18 mouse cellular contexts compared by ENCODE assay signal in genomic region chr3:95623551-95623950, GRCm38 (mm10). TPM values are rescaled to one million over a fixed set of nuclear protein-coding genes. Genes with fewer than 3 reads are reported as not detected.
DNase-seq lines count a peak whose midpoint lies in the region; ATAC-seq and TF ChIP-seq lines count a peak whose summit lies in the region.
"Had no signal": no experiment of that assay in that cellular context is flagged by ENCODE, and none has a peak within 500 bp of the region (broad histone marks: within the 10 kb centered on the region; RNA-seq: fewer than 3 reads in every experiment).

No protein-coding gene starts in this region.

- 53% methylated on average over 2 of the region's 2 CpGs for WGBS in midbrain, embryonic 11.5 days
- 40% methylated on average over 2 of the region's 2 CpGs for WGBS in midbrain, embryonic 16.5 days
- WGBS in embryonic facial prominence, embryonic 10.5 days = 64% methylated on average over 2 of the region's 2 CpGs
- WGBS in limb, embryonic 14.5 days = 53% methylated on average over 2 of the region's 2 CpGs

- H3K4me2 ChIP-seq in midbrain, embryonic 11.5 days = no peak overlapping the region
- H3K4me2 ChIP-seq in midbrain, embryonic 16.5 days (ENCODE audit: low read length) = no peak overlapping the region
- H3K4me2 ChIP-seq in limb, embryonic 14.5 days (replicated peaks; ENCODE audit: low read depth, low read length, severe bottlenecking) = no peak overlapping the region

- H3K4me3 ChIP-seq in midbrain, embryonic 11.5 days (ENCODE audit: low read depth, low read length) = no peak overlapping the region
- H3K4me3 ChIP-seq in midbrain, embryonic 16.5 days (ENCODE audit: low read depth, low read length) = no peak overlapping the region
- H3K4me3 ChIP-seq in embryonic facial prominence, embryonic 10.5 days = no peak overlapping the region; the same call in 1 of the 2 replicates
- H3K4me3 ChIP-seq in limb, embryonic 14.5 days (replicated peaks; ENCODE audit: low read length) = no peak overlapping the region

- no peak for ATAC-seq in midbrain, embryonic 11.5 days (ENCODE audit: low FRiP score)
- no peak for ATAC-seq in midbrain, embryonic 16.5 days
- ATAC-seq in limb, embryonic 14.5 days (ENCODE audit: low FRiP score, low read depth) = no peak
- ATAC-seq: inflammation-experienced regulatory T-cells, adult 6 months had no signal

- H3K9ac ChIP-seq in midbrain, embryonic 11.5 days (ENCODE audit: low read length) = no peak overlapping the region
- no peak overlapping the region for H3K9ac ChIP-seq in midbrain, embryonic 16.5 days (ENCODE audit: low read depth, low read length)
- H3K9ac ChIP-seq in limb, embryonic 14.5 days (ENCODE audit: low read depth, low read length, severe bottlenecking) = no peak overlapping the region
- H3K9ac ChIP-seq: heart, embryonic 15.5 days had no signal

- H3K27ac ChIP-seq in midbrain, embryonic 11.5 days (ENCODE audit: low read depth, low read length) = no peak overlapping the region
- H3K27ac ChIP-seq in midbrain, embryonic 16.5 days (ENCODE audit: low read length) = no peak overlapping the region
- H3K27ac ChIP-seq in embryonic facial prominence, embryonic 10.5 days (replicated peaks) = peak overlapping the region; percentile 93
- H3K27ac ChIP-seq in limb, embryonic 14.5 days (replicated peaks; ENCODE audit: low read depth, low read length) = peak overlapping the region; percentile 72

- peaks cover 6% of the 10 kb centered on the region for H3K4me1 ChIP-seq in midbrain, embryonic 11.5 days (ENCODE audit: control insufficient read depth, insufficient read depth, low read length)
- H3K4me1 ChIP-seq in midbrain, embryonic 16.5 days (ENCODE audit: control insufficient read depth, insufficient read depth, low read length) = peaks cover 20% of the 10 kb centered on the region
- H3K4me1 ChIP-seq in embryonic facial prominence, embryonic 10.5 days = peaks cover 20% of the 10 kb centered on the region
- peaks cover 9% of the 10 kb centered on the region for H3K4me1 ChIP-seq in limb, embryonic 14.5 days (ENCODE audit: control insufficient read depth, insufficient read depth, low read length)

- peaks cover 11% of the 10 kb centered on the region; the same call in 1 of the 2 replicates for H3K36me3 ChIP-seq in midbrain, embryonic 11.5 days (ENCODE audit: control insufficient read depth, insufficient read depth, low read length)
- peaks cover 18% of the 10 kb centered on the region for H3K36me3 ChIP-seq in midbrain, embryonic 16.5 days (ENCODE audit: control insufficient read depth, insufficient read depth, low read length)
- peaks cover 46% of the 10 kb centered on the region for H3K36me3 ChIP-seq in embryonic facial prominence, embryonic 10.5 days (replicated peaks)
- H3K36me3 ChIP-seq in limb, embryonic 14.5 days (ENCODE audit: control insufficient read depth, insufficient read depth, low read length) = peaks cover 25% of the 10 kb centered on the region

- no peaks in the 10 kb centered on the region for H3K27me3 ChIP-seq in midbrain, embryonic 11.5 days (ENCODE audit: control insufficient read depth, insufficient read depth, low read length)
- no peaks in the 10 kb centered on the region for H3K27me3 ChIP-seq in midbrain, embryonic 16.5 days (ENCODE audit: control insufficient read depth, insufficient read depth, low read depth, low read length)
- H3K27me3 ChIP-seq in embryonic facial prominence, embryonic 10.5 days (replicated peaks; ENCODE audit: low read depth, poor library complexity, severe bottlenecking) = no peaks in the 10 kb centered on the region
- H3K27me3 ChIP-seq in limb, embryonic 14.5 days (ENCODE audit: control insufficient read depth, insufficient read depth, low read length) = no peaks in the 10 kb centered on the region
- H3K27me3 ChIP-seq: heart, embryonic 15.5 days; liver, embryonic 15.5 days had no signal

- H3K9me3 ChIP-seq in midbrain, embryonic 11.5 days (ENCODE audit: control insufficient read depth, low read length) = no peaks in the 10 kb centered on the region
- H3K9me3 ChIP-seq in midbrain, embryonic 16.5 days (replicated peaks; ENCODE audit: control insufficient read depth, low read length, poor library complexity, severe bottlenecking) = no peaks in the 10 kb centered on the region
- H3K9me3 ChIP-seq in embryonic facial prominence, embryonic 10.5 days = no peaks in the 10 kb centered on the region
- no peaks in the 10 kb centered on the region for H3K9me3 ChIP-seq in limb, embryonic 14.5 days (ENCODE audit: control insufficient read depth, low read length)
- H3K9me3 ChIP-seq: heart, embryonic 15.5 days; liver, embryonic 15.5 days had no signal

- peak; percentile 92 for DNase-seq in heart, adult 11 months
- DNase-seq in heart, adult 8-10 months (ENCODE audit: low spot score) = no peak
- DNase-seq in midbrain, embryonic 11.5 days (ENCODE audit: low spot score, missing footprints) = peak; percentile 76
- no peak for DNase-seq in embryonic facial prominence, embryonic 10.5 days (ENCODE audit: low spot score)
- no peak for DNase-seq in limb, embryonic 14.5 days (ENCODE audit: low spot score)
- no peak for DNase-seq in layer of hippocampus, postnatal 36 days
- DNase-seq in heart, postnatal 36 days = no peak
- DNase-seq: adrenal gland, postnatal 14 days; gastrocnemius, adult 2 months; kidney, adult 2 months; kidney, postnatal 10 days; lung, postnatal 10 days; right cerebral cortex, postnatal 4 days; thymus, postnatal 25 days had no signal

- no peak for TF ChIP-seq POLR2A in limb, embryonic 14.5 days (IDR thresholded peaks at IDR 0.05; ENCODE audit: borderline replicate concordance, extremely low read depth, insufficient read depth, insufficient read length)

- intact Hi-C loops in heart, postnatal 36 days (cut with DNase I) = no loop called here

RNA-seq across cellular contexts. Expression of gene Ensa, which starts 1.2 kb away (rescaled TPM):
- total RNA-seq in heart, adult 8-10 months (2022) = 10 to 100 TPM; 77.2 to 84.9 (median 80.6) TPM
- 88.1 and 93.2 TPM in 2 replicates for polyA plus RNA-seq in midbrain, embryonic 11.5 days (2014; fragmentation: Nextera tagmentation; extraction: Ambion mirVana)
- polyA plus RNA-seq in midbrain, embryonic 16.5 days (2015; fragmentation: Nextera tagmentation; extraction: Ambion mirVana) = 128 and 131 TPM in 2 replicates
- polyA plus RNA-seq in embryonic facial prominence, embryonic 10.5 days (2016; fragmentation: Nextera tagmentation; extraction: Ambion mirVana) = 79.1 and 79.7 TPM in 2 replicates
- polyA plus RNA-seq in limb, embryonic 14.5 days (2012; rRNA removed) = 32.6 and 43.4 TPM in 2 replicates
- polyA plus RNA-seq in limb, embryonic 14.5 days (2014; fragmentation: Nextera tagmentation; extraction: Ambion mirVana) = 67.8 and 74.7 TPM in 2 replicates
- 100 to 1,000 TPM; 310 TPM for total RNA-seq in layer of hippocampus, postnatal 36 days (2021)
- total RNA-seq in heart, postnatal 36 days (2021) = 10 to 100 TPM; 73.0 to 75.0 TPM

RNA-seq across cellular contexts. Expression of gene Golph3l, which starts 34.8 kb away (rescaled TPM):
- 10 to 100 TPM; 17.9 to 20.9 (median 19.6) TPM for total RNA-seq in heart, adult 8-10 months (2022)
- 41.8 and 45.1 TPM in 2 replicates for polyA plus RNA-seq in midbrain, embryonic 11.5 days (2014; fragmentation: Nextera tagmentation; extraction: Ambion mirVana)
- 27.0 and 28.5 TPM in 2 replicates for polyA plus RNA-seq in midbrain, embryonic 16.5 days (2015; fragmentation: Nextera tagmentation; extraction: Ambion mirVana)
- polyA plus RNA-seq in embryonic facial prominence, embryonic 10.5 days (2016; fragmentation: Nextera tagmentation; extraction: Ambion mirVana) = 29.7 and 30.3 TPM in 2 replicates
- polyA plus RNA-seq in limb, embryonic 14.5 days (2012; rRNA removed) = 19.0 and 23.8 TPM in 2 replicates
- 32.2 and 34.7 TPM in 2 replicates for polyA plus RNA-seq in limb, embryonic 14.5 days (2014; fragmentation: Nextera tagmentation; extraction: Ambion mirVana)
- 10 to 100 TPM; 26.3 to 26.4 TPM for total RNA-seq in layer of hippocampus, postnatal 36 days (2021)
- total RNA-seq in heart, postnatal 36 days (2021) = 10 to 100 TPM; 19.1 to 20.0 TPM

RNA-seq across cellular contexts. Expression of gene Mcl1, which starts 35.0 kb away (rescaled TPM):
- 100 to 1,000 TPM; 123 to 159 (median 134) TPM for total RNA-seq in heart, adult 8-10 months (2022)
- 74.1 and 79.9 TPM in 2 replicates for polyA plus RNA-seq in midbrain, embryonic 11.5 days (2014; fragmentation: Nextera tagmentation; extraction: Ambion mirVana)
- 37.9 and 43.1 TPM in 2 replicates for polyA plus RNA-seq in midbrain, embryonic 16.5 days (2015; fragmentation: Nextera tagmentation; extraction: Ambion mirVana)
- polyA plus RNA-seq in embryonic facial prominence, embryonic 10.5 days (2016; fragmentation: Nextera tagmentation; extraction: Ambion mirVana) = 49.5 and 50.0 TPM in 2 replicates
- polyA plus RNA-seq in limb, embryonic 14.5 days (2012; rRNA removed) = 64.5 and 72.1 TPM in 2 replicates
- 67.8 and 73.5 TPM in 2 replicates for polyA plus RNA-seq in limb, embryonic 14.5 days (2014; fragmentation: Nextera tagmentation; extraction: Ambion mirVana)
- 10 to 100 TPM; 60.8 to 61.3 TPM for total RNA-seq in layer of hippocampus, postnatal 36 days (2021)
- total RNA-seq in heart, postnatal 36 days (2021) = 100 to 1,000 TPM; 151 to 156 TPM

Comparison
In these comparisons a context has a peak if more than half of its experiments do, and no peak if none do; other contexts are left out.
1. DNase-seq: peak in heart, adult 11 months (single experiment) and midbrain, embryonic 11.5 days (single experiment); none in heart, adult 8-10 months (single experiment), embryonic facial prominence, embryonic 10.5 days (single experiment), limb, embryonic 14.5 days (single experiment), layer of hippocampus, postnatal 36 days (0 of 2) and heart, postnatal 36 days (0 of 2).
2. H3K27ac ChIP-seq: peak in embryonic facial prominence, embryonic 10.5 days (single experiment) and limb, embryonic 14.5 days (single experiment); none in midbrain, embryonic 11.5 days (single experiment) and midbrain, embryonic 16.5 days (single experiment).